Mouse (Mus musculus) C2C12 (cell line): ENCODE data around the gene Zmynd11.
"Not testable (repeated sequence)": the region's sequence is repeated elsewhere in the genome, so short reads cannot be mapped to it uniquely, and the experiment has no call there.

Experiments
- CTCF ChIP-seq: IDR thresholded peaks from one replicate; pipeline ENCODE4 v1.5.1; 2011; ENCODE audit not compliant: control insufficient read depth, insufficient read depth, insufficient read length
- FOSL1 ChIP-seq: IDR thresholded peaks from one replicate; pipeline ENCODE4 v1.8.0; 2011; ENCODE audit warnings: mild to moderate bottlenecking, low read length; ENCODE audit not compliant: poor library complexity, insufficient read depth, severe bottlenecking
- MAX ChIP-seq: IDR thresholded peaks from one replicate; pipeline ENCODE4 v1.6.1; 2011; ENCODE audit warnings: mild to moderate bottlenecking, control low read depth
- MYOD1 ChIP-seq: IDR thresholded peaks from one replicate; pipeline ENCODE4 v1.6.1; 2011; ENCODE audit warnings: low read depth; ENCODE audit not compliant: control insufficient read depth, insufficient read length
- MYOG ChIP-seq: IDR thresholded peaks from one replicate; pipeline ENCODE4 v1.6.1; 2011; ENCODE audit not compliant: control insufficient read depth, insufficient read length; ENCODE audit errors: extremely low read depth
- USF1 ChIP-seq: IDR thresholded peaks from one replicate; pipeline ENCODE4 v1.6.1; 2011; ENCODE audit warnings: low read depth, mild to moderate bottlenecking, control low read depth, moderate library complexity

DNA sequence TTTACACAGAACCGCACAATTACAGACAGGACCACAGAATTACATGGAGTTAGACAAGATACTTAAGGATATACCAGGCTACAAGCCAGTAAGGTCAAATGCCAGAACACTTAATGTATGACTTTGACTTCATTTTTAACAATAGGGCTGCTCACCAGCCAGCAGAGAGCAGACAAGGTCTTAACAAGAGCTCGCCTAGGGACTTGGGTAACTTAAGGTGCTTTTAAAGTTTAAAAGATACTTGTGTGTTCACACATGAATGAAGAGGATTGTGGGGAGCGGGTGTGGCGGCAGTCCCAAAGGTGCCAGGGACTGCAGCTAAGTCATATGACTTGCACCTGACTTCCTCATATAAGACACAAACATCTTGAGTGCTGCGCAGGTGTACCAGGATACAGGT, 32.9 kb downstream of the Zmynd11 start:
- not testable (repeated sequence) for TF ChIP-seq CTCF, FOSL1, MYOD1, MAX, USF1, MYOG
